In the genomic region with DNA sequence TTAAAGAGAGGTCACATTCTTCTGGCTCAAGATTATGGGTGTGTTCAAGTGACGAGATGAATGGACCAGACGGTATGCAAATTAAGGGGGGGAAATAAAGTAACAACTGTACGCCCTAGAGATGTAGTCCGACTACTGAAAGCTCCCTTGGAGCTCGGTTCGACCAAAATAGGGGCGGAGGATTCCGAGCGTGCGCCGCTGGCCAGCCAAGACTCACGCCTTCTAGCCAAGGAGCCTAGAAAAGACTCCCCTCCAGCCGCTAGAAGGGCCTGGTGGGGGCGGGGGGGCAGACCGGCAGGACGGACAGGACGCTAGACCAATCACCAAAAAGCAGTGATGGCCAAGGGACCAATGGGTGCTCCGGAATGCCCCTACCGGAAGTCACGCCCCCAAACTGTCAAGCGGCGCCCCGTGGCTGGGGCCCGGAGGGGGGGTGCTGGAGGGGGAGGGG, we compare ENCODE assay signal across 8 mouse cellular contexts. TPM values are rescaled to one million over a fixed set of nuclear protein-coding genes. Genes with fewer than 3 reads are reported as not detected.
DNase-seq lines count a peak whose midpoint lies in the region; ATAC-seq and TF ChIP-seq lines count a peak whose summit lies in the region.

A gene (plus strand): TSS at position 440 of the 451 bp plus-strand sequence.

- H3K9me3 ChIP-seq in hindbrain, postnatal 0 days (ENCODE audit: low read length), result no peaks in the 10 kb centered on the region

- no peak for TF ChIP-seq CTCF in hindbrain, postnatal 0 days (IDR thresholded peaks at IDR 0.05; ENCODE audit: low read depth)
- no peak for TF ChIP-seq CTCF in left cerebral cortex, adult 2 months (IDR thresholded peaks at IDR 0.05)

- H3K4me3 ChIP-seq in hindbrain, postnatal 0 days (ENCODE audit: low read length), result peak within 1 kb of the TSS; percentile 99
- peak within 1 kb of the TSS; percentile 99 for H3K4me3 ChIP-seq in left cerebral cortex, adult 2 months
- peak within 1 kb of the TSS; percentile 72 for H3K4me3 ChIP-seq in macrophage (ENCODE audit: inconsistent target)

- peaks cover under 1% of the 10 kb centered on the region for H3K36me3 ChIP-seq in hindbrain, postnatal 0 days (ENCODE audit: insufficient read depth, low read length)
- peaks cover 10% of the 10 kb centered on the region; the same call in 1 of the 2 replicates for H3K36me3 ChIP-seq in macrophage (ENCODE audit: inconsistent target)

- H3K4me1 ChIP-seq in hindbrain, postnatal 0 days (ENCODE audit: insufficient read depth, low read length), result peaks cover 15% of the 10 kb centered on the region

- H3K27ac ChIP-seq in hindbrain, postnatal 0 days, result peak within 1 kb of the TSS; percentile 99
- H3K27ac ChIP-seq in left cerebral cortex, adult 2 months, result peak within 1 kb of the TSS; percentile 99
- peak within 1 kb of the TSS; percentile 84 for H3K27ac ChIP-seq in macrophage

- H3K4me2 ChIP-seq in hindbrain, postnatal 0 days (ENCODE audit: low read depth, low read length), result peak within 1 kb of the TSS; percentile 59

- under 1% methylated on average over 24 of the region's 24 CpGs for WGBS in hindbrain, postnatal 0 days
- 1% methylated on average over 20 of the region's 24 CpGs for WGBS in macrophage (ENCODE audit: missing documents)

- no peaks in the 10 kb centered on the region for H3K27me3 ChIP-seq in hindbrain, postnatal 0 days (ENCODE audit: insufficient read depth, low read length)

- intact Hi-C loops in left cerebral cortex, adult 2 months (cut with DNase I), result no loop called here

- peaks cover 85% of the 10 kb centered on the region for H3K79me2 ChIP-seq in macrophage (ENCODE audit: inconsistent target)

- peak; percentile 88 to 89 for DNase-seq in gastrocnemius, adult 8-10 months (ENCODE audit: low spot score in 2 of 2)
- peak; percentile 97 for DNase-seq in hindbrain, postnatal 0 days (ENCODE audit: low spot score)
- peak; percentile 92 for DNase-seq in left cerebral cortex, adult 2 months (ENCODE audit: extremely low spot score in 1 of 2, low spot score in 2 of 2)
- DNase-seq in retina, postnatal 7 days (ENCODE audit: low read depth, low spot score), result peak; percentile 88
- no peak for DNase-seq in urinary bladder, adult 2 months (ENCODE audit: low spot score)

- peak; percentile 84 for ATAC-seq in activated CD4-positive, CD25-positive, alpha-beta regulatory T cell, adult 4 months
- ATAC-seq in common myeloid progenitor, adult 5-6 weeks (replicated peaks; ENCODE audit: low read depth, poor library complexity, severe bottlenecking), result peak; percentile 92
- ATAC-seq in hindbrain, postnatal 0 days, result peak; percentile 97

- peak within 1 kb of the TSS; percentile 96 for H3K9ac ChIP-seq in hindbrain, postnatal 0 days (replicated peaks; ENCODE audit: low read length)

RNA-seq across cellular contexts. Expression of the gene that starts here (rescaled TPM):
- polyA plus RNA-seq in activated CD4-positive, CD25-positive, alpha-beta regulatory T cell, adult 4 months (2017; shearing (Covaris generic)), result 1 to 10 TPM; 8.7 to 8.8 TPM
- 17.2 and 20.0 TPM in 2 replicates for total RNA-seq in common myeloid progenitor, adult 5-6 weeks (2017)
- total RNA-seq in gastrocnemius, adult 8-10 months (2022), result 10 to 100 TPM; 17.3 to 19.7 (median 18.6) TPM
- total RNA-seq in hindbrain, postnatal 0 days (2014; rRNA removed), result 85.4 and 101 TPM in 2 replicates
- 88.4 and 89.1 TPM in 2 replicates for polyA plus RNA-seq in hindbrain, postnatal 0 days (2015; fragmentation: Nextera tagmentation; extraction: Ambion mirVana)
- 10 to 100 TPM; 49.5 to 51.1 TPM for total RNA-seq in left cerebral cortex, adult 2 months (2021)
- 10 to 100 TPM in 13 of 26 experiments, 1 to 10 TPM in 12, under 1 TPM in 1; 0.95 to 24.4 (median 10.0) TPM for total RNA-seq in macrophage (2018; cell fraction: chromatin; rRNA removed)
- total RNA-seq in macrophage (2018; cell fraction: cytosol; rRNA removed), result 10 to 100 TPM in 24 of 26 experiments, 1 to 10 TPM in 2; 6.5 to 48.2 (median 23.3) TPM
- 10 to 100 TPM in 15 of 26 experiments, 1 to 10 TPM in 11; 2.0 to 27.9 (median 13.1) TPM for total RNA-seq in macrophage (2018; cell fraction: nucleus; rRNA removed)
- 10.2 to 21.8 TPM (median 19.2 TPM) in 3 replicates for polyA plus RNA-seq in macrophage (2018)
- 18.4 and 21.0 TPM in 2 replicates for polyA plus RNA-seq in urinary bladder, adult 2 months (2012; rRNA removed)
